Mouse (Mus musculus): ENCODE data around the gene Hcn2.
"Not testable (repeated sequence)": the region's sequence is repeated elsewhere in the genome, so short reads cannot be mapped to it uniquely, and the experiment has no call there.

The Hcn2 gene

DNA sequence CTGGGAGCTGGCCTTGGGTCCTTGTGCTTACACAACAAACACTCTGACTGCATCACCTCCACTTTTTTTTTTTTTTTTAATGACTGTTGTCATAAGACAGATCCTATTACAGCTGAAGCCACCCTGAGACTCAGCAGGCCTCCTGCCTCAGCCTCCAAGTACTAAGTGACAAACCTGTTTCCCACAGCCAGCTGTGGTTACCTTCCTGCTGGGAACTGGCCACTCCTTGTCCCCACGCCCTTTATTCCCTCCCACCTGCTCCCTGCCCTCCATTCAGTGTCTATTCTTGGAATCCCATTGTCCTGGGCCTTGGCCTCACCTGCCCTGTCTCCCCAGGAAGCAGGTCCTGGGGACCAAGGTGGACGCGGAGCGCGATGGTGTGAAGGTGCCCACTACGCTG lies 28.9 kb upstream of the Hcn2 start:
- DNase-seq = no peak

DNA sequence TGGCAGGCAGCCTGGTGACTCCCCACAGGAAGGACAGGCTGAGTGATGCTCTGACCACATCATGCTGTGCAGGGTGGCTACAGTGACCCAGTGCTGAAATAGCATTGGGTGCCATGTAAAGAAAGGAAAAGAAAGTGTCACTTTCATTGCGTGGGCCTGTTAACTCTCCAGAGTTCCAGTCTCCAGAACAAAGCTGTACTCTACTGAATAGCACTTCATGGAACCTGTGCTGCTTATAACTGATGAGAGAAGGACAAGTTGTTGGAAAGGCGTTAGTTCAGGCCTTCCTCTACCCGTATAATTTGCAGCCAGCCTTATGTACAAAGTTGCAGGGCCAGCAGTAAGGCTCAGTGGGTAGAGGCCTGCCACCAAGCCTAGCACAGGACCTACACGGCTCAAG lies 27.7 kb upstream of the Hcn2 start, which contains the start of gene Gzmm:
Gzmm (plus strand) TSS at position 301 of the 400 bp plus-strand sequence.
- no peak for DNase-seq

DNA sequence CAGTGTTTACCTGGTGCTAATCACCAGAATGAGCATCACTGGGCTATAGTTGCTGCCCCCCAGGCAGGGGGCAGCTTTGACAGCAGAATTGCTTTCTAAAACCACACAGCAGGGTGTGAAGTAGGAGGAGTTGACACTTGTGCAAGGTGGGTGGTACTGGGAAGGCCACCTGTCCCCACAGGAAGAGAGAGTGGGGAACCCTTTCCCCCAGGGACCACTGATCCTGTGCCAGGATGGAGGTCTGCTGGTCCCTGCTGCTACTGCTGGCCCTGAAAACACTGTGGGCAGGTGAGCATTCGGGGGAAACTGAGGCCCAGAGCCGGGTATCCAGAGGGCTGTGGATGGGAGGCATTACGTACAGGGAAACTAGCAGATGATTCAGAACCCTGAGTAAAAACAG lies 27.3 kb upstream of the Hcn2 start:
- DNase-seq = peak in 1 of 2 experiments; percentile 24

DNA sequence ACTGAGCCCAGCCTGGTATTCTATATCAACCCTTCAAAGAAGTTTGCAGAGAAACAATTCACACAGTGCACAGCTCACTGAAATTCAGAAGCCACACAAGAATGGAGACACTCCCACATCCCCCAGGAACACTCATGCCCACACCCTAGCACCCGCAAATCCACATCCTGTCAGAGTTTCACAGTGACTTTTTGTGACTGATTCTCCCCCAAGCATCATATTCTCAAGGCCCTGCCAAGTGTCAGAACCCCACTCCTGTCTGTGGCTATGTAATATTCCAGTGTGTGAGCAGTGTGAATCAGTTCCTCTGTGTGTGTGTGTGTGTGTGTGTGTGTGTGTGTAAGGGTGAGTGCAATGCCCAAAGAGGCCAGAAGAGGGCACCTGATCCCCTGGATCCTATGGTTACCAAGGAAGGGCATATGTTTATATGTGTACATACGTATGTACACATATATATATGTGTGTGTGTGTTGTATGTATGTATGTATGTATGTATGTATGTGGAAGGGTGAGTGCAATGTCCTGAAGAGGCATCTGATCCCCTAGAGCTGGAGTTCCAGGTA lies 24.4 kb upstream of the Hcn2 start:
- peak; percentile 25 to 54 for DNase-seq

DNA sequence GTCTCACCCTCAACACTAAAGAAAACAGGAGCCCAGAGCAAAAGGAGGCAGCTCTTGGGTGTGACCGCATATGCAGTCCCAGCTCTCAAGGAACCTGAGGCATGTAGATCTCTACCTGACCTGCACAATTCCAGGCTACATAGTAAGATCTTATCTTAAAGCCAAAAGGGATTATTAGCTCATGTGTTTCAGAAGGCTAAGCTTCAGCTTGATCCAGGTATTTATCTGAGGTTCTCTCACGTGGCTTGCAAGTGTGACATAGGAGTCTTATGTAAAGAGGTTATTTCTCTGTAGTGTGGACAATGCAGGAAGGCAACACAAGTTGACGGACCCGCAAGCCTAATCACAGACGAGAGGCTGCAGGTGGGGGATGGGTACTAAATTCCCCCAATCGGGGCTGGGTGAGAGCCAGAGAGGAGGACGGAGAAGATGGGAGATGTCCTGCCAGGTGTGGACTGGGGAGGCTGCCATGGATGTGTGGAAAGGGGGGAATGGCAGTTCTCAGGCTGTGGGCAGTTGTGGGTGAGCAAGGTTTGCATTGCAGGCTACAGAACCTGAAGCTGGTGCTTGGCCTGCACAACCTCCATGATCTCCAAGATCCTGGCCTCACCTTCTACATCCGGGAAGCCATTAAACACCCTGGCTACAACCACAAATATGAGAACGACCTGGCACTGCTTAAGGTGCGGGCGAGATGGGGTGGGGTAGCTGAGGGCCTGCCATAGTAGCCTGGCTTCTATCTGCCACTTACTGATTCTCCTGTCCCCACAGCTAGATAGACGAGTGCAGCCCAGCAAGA lies 22.7 kb upstream of the Hcn2 start:
- DNase-seq = peak; percentile 61 to 67

DNA sequence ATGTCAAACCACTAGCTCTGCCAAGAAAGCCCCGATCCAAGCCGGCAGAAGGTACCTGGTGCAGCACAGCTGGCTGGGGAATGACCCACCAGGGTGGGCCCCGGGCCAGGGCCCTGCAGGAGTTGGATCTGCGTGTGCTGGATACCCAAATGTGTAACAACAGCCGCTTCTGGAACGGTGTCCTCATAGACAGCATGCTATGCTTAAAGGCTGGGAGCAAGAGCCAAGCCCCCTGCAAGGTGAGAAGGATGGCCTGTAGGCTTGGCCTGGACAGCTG lies 22.1 kb upstream of the Hcn2 start:
- DNase-seq = peak; percentile 76 to 83

DNA sequence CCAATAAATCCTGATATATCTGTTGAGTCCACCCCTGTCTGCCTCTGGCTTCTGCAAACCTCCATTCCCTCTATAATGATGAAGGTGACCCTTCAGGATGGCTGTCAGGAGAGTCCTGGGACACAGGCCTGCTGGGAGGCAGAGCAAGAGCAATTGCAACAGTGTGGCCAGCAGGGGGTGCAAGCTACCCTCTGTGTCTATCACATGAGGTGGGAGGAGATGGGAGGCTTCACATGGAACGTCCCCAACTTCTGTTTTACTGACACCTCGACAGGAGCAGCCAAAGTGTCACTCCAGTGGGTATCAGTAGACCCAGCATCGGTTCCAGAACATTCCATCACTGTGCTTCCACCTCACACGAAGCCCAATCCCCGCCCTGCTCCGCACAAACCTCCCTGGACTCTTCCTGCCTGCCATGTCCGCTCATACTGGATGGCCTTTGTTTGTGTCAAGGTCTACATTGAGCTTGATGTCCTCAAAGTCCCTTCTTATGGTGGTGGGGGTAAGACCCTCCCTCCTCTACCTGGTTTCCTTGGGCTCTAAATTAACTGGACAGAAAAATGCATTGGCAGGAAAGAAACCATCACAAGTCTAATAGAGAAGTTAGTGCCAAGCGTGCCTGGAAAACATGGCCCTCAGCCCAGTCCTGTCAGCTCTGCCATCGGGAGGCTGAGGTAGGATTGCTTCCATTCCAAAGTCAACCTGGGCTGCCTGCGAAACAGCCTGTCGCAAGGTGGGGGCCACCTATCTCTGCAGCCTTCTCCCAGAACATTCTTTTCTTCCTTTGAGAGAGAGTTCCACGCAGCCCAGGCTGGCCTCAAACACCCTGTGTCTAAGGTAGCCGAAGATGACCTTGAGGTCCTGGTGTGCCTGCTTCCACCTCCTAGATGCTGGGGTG lies 21.0 kb upstream of the Hcn2 start:
- DNase-seq = peak; percentile 91

DNA sequence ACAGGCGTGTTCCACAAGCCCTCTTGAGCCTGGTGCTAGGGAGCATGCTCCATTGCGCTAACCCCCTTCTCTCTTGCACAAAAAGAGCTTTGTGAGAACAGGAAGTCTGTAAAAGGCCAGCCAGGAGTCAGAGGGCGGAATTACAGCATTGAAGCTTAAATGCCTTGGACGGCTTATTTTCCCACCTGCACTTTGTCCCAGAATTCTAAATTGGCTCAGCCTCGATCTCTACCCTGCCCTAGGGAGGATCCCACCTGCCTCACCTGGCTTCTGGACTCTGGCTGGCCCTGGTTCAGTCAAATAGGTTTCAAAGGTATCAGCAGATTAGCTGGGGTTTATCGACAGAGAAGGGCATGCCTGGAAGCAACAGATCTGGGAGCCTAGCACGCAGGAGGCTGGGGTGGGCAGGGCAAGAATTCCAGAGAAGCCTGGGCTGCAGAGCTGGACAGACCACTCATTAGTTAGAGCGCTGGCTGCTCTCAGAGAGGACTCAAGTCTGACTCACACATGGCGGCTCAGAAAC lies 20.2 kb upstream of the Hcn2 start:
- peak in 1 of 2 experiments; percentile 36 for DNase-seq

DNA sequence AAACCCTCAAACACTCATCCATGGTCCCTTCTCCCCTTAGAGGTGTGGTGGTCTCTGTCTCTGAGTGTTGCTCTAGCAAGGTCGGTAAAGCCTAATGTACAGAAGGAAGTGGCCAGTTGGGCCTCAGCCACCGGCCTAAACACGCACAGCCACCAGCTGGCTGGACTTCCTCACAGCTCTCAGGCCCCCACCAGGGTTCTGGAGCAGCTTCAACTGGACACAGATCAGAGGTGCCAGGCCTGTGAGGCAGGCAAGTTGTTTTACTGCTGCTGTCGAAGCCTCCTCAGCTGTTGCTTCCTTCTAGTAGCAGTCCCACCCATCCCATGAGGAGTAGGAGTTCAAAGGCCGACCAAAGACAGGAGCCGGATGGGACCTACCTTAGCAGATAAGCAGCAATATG lies 18.5 kb upstream of the Hcn2 start:
- peak; percentile 91 to 94 for DNase-seq

DNA sequence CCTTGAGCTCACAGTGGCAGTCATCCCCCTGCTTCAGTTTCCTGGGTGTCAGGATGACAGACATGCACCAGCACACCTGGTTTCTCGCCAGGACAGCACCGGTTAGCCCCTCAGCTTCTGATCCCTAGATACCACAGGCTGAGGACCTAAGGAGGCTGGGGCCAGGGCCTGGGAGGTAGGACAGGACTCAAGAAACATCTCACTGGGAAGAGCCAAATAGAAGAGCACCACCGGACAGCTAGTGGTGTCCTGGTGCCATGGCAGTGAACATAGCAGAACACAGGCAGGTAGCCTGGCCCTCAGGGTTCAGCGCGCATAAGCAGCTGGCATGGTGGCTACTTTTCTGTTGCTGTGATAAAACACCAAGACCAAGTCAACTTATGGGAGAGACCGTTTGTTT lies 18.0 kb upstream of the Hcn2 start:
- peak; percentile 22 to 30 for DNase-seq

DNA sequence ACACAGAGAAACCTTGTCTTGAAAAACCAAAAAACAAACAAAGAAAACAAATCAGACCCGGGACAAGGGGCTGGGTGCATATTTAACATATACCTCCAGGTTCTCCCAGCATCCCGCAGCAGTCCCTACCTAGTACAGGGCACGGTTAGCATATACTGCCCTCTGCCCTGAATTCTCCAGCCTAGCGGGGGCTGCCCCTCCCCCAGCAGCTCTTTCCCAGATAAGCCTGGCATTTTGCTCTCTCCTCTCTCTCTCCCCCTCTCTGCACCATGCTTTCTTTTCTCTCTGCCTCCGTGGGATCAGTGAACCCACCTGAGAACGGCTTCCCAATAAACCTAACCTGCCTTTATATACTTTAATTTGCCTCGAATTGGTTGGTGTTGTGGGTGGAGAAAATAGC lies 15.8 kb upstream of the Hcn2 start:
- DNase-seq = peak; percentile 17 to 27

DNA sequence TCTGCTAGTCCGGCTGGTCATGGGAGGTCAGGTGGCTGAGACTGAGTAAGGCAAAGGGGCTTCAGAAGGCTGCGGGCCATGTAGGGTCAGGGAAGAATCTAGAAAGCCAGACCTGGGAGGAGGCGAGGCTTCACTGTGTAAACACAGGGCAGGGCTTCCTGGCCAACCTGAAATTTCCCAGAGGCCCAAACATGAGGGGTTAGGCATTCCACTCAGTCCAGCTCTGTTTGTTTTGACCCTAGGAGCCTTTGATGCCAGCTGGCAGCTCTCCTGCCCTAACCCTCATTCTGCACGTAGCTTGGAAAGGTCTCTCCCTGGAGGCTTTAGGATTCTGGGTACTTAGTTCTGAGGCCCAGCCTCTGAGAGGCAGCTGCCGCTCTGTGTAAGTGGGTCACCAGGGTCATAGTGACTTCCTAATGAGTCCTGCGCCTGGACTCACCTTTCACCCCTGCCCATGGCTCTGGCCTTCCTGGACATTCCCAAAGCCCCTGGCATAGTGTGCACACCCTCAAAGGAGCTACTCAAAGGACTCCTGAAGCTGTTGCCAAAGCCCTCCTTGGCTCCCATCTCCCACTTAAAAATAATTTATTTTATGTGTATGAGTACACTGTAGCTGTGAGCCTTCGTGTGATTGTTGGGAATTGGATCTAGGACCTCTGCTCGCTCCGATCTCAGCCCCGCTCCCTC lies 14.8 kb upstream of the Hcn2 start:
- DNase-seq = peak; percentile 19 to 29

DNA sequence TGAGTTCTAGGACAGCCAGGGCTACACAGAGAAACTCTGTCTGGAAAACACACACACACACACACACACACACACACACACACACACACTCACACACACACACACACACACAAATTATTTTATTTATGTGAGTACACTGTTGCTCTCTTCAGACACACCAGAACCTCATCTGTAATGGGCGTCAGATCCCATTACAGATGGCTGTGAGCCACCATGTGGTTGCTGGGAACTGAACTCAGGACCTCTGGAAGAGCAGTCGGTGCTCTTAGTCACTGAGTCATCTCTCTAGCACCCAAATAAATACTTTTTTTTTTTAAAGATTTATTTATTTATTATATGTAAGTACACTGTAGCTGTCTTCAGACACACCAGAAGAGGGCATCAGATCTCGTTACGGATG lies 13.5 kb upstream of the Hcn2 start:
- DNase-seq = not testable (repeated sequence)

DNA sequence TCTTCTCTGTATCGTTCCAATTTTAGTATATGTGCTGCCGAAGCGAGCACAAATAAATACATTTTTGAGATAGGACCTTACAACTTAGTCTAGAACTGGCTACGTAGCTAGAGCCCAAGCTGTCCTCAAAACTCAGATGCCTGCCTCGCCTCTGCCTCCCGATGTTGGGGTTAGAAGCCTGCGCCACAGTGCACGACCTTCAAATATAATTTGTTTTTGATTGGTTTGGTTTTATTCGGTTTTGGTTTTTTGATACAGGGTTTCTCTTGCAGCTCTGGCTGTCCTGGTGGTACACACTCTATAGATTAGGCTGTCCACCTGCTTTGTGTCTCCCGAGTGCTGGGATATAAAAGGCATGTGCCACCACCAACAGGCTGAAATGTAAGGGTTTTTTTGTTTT lies 12.9 kb upstream of the Hcn2 start:
- no peak for DNase-seq

DNA sequence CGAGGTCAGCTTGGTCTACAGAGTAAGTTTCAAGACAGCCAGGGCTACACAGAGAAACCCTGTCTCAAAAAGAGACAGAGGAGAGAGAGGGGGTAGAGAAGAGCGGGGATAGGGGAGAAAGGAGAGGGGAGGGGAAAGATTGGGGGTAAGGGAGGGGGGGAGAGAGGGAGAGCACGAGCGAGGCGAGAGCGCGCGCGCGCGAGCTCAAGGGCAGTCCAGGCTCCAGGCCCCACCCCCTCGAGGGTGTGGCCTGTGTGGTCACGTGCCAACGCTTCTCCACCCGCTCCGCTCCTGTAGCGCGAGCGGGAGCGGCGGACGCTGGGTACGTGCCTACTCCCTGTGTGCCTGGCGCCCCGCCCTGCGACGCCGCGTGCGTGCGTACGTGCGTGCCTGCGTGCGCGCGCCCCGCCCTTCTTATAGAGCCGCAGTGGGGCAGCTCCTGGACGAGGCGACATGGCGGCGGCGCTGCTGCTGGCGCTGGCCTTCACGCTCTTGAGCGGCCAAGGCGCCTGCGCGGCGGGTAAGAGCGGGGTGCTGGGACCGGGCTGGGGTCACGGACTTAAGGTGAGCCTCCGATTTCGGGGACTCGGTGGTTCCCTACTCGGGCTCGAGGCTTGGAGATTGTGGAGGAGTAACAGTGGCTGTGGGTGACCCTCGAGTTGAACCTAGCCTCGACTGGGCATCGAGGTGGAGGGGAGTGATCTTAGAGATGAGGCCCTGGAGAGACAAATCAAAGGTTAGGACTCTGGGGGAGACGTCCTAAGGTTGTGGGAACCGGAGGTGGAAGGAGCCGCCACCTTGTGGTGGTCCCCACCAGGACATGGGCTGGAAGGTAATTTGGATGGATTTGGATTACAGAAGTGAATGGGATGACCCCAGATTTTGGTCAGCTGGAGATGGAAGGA lies 12.1 kb upstream of the Hcn2 start, which contains the start of gene Bsg:
Bsg (plus strand) TSS at position 427 of the 905 bp plus-strand sequence.
- DNase-seq = peak; percentile 100

DNA sequence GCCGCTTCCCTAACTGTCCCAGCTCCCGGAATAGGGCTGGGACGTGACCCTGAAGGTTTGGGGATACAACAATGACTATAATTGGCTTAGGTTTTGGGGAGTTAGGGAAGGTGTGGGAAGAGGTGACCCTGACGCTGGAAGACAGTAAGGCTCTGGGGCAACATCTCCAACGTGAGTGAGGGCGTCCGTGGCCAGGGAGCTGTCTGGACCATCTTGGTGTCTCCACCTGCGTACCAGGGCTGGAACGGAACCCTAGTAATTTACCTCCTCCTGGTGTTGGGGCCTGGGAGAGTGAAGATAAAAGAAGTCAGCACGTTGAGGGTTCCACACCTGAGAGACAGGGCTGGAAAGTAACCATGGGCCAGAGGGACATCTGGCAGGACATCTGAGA lies 11.5 kb upstream of the Hcn2 start:
- DNase-seq = peak; percentile 28 to 50

DNA sequence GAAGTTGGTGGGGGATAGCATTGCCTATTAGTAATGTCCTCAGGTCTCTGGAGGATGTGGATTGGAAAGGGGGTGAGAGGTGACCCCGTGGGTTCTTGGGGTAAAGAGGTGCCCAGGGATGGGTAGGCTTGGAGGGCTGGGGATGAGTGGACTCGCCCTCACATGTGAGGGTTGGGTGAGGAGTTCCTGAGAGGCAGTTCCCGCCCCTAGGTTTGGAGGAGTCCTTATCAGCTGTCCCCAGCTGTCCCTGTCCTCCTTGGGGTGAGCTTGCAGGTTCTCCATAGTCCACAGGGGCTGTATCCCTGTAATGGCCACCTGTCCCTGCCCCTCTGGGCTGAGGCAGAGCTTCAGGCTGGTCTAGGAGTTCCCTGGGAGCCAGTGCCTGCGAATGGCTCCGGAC lies 10.5 kb upstream of the Hcn2 start:
- no peak for DNase-seq

DNA sequence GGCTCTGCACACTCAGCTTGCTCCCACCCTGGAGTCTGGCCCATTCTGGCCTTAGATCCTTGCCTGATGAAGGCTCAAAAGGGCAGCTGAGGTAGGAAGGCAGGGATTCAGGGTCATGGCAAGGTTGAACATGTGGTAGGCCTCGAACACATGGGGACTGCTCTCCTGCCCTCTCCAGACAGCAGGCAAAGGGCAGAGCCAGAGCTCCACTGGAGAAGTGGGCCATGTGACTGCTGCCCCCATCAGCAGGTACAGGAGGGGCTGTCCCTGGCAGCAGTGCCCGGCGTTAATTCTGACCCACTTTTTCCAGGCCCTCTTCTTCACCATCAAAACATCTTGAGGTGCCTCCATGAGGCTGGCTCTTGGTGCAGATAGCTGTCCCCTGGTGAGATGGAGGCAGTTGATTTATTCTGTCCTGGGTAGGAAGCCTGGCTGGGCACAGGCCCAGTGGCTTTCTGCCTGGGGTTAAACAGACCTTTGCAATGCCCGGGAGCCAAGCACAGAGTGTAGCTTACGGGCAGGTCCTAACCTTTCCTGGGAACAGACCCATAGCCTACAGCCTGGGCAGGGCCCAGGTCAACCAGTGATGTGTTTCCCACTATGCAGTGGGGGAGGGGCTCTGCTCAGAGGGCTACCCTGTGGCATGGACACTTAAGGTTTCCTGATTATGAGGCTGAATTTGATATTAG lies 9.9 kb upstream of the Hcn2 start:
- peak; percentile 47 to 51 for DNase-seq

DNA sequence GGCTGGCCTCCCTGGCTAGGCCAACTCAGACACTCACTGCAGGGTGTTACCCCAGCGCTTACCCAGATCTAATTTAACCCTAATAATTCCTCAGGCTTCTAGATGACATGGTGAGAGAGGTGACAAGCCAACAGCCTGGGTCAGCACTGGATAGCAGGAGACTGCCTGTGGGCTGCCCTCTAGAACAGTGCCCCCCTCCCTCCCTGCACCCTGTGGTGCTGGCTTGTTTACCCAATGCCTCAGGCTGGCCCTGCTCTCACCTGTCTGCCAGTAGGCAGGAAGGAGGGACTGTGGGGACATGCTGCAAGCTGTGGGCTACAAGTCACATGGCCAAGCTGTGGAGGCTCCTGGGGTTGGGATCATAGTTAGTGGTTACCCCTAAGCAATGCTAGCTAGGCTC lies 9.3 kb upstream of the Hcn2 start:
- peak; percentile 47 to 49 for DNase-seq

DNA sequence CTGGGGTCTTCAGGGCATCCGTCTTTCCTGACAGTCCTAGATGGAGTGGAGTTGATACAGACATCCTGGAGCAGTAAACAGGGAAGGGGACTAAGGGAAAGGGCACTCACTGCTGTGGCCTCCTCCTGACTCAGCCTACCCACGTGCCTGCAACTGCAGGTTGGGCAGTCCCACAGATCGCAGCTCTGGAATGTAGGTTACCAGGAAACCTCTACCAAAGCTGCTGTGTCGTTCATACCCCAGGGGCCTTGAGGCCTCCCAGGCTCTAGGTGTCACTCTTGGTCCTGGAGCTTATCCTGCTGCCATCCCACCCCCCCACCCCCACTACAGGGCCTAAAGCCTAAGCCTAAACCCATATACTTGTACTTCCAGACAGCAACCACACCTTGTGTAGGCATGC lies 8.7 kb upstream of the Hcn2 start:
- no peak for DNase-seq

DNA sequence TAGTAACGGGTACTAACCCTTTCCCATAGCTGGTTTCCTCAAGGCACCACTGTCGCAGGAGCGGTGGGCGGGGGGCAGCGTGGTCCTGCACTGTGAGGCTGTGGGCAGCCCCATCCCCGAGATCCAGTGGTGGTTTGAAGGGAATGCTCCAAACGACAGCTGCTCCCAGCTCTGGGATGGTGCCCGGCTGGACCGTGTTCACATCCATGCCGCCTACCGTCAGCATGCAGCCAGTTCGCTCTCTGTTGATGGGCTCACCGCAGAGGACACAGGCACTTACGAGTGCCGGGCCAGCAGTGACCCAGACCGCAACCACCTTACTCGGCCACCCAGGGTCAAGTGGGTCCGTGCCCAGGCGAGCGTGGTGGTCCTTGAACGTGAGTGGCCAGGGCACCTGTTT lies 7.8 kb upstream of the Hcn2 start:
- DNase-seq = peak in 1 of 2 experiments; percentile 36

All from cerebellum, postnatal 10 days (tissue).